Mouse (Mus musculus) brain, embryonic 14.5 days (tissue): ENCODE measurements at regions not wholly inside any gene's neighbourhood (a gene's known extent, or its start where the extent isn't known, plus 50 kb on each side); places are given as distances from the start of the nearest gene placed in this dataset.

Source experiments
- CTCF ChIP-seq: fragments of 200-500 bp; IDR thresholded peaks from 2 replicates; pipeline ENCODE4 v1.5.1; 2012; ENCODE audit warnings: inconsistent platforms, mild to moderate bottlenecking, moderate library complexity, borderline replicate concordance; ENCODE audit not compliant: insufficient read depth, insufficient read length; ENCODE audit errors: extremely low read depth
- POLR2A ChIP-seq: fragments of 200-500 bp; IDR thresholded peaks from 2 replicates; pipeline ENCODE4 v1.6.1; 2012; ENCODE audit warnings: mild to moderate bottlenecking, inconsistent platforms, borderline replicate concordance; ENCODE audit not compliant: poor library complexity, insufficient read depth, insufficient read length, severe bottlenecking; ENCODE audit errors: extremely low read depth

GRCm38 (mm10) chr9:17642513-17642912, 649.4 kb upstream of the Chordc1 start:
- TF ChIP-seq CTCF (no peak), POLR2A (no peak)
